Mouse (Mus musculus): Measurements from ENCODE around the gene Cmya5.

DNA sequence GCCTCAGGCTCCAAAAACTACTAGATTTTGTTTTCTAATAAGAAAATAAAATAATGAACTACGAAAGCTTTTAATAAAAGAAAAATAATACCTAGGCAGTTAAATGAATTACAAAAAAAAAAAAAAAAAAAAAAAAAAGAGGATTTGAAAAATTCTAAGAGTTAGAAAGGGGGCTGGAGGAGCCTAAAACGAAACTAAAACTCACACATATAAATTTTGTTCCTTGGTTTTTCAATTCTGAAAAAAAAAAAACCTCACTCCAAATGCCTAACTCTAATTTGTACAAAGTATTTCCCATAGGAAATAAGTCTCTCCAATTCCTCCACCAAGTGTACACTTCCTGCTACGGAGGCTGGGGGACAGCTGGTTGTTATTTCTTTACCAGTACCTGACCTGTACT is 44.2 kb upstream of the Cmya5 start:
- no peak for TF ChIP-seq CTCF (conservative IDR thresholded peaks at IDR 0.05; ENCODE audit: low read length)
- TF ChIP-seq NANOG (IDR thresholded peaks at IDR 0.05; ENCODE audit: borderline replicate concordance, low read length) = no peak
- no peak for TF ChIP-seq POU5F1 (IDR thresholded peaks at IDR 0.05; ENCODE audit: borderline replicate concordance, low read length)
